Mouse (Mus musculus) heart, postnatal 0 days (tissue): Measurements from ENCODE around the gene Zfand3. TPM values are rescaled to one million over a fixed set of nuclear protein-coding genes. Genes with fewer than 3 reads are reported as not detected.

ENCODE experiments used
- ATAC-seq: fragments of 200-750 bp; cut with Nextera tagmentation; 2 replicates; pipeline ENCODE4 v1.8.0; 2017; ENCODE audit warnings: low read depth, moderate number of reproducible peaks, moderate library complexity; ENCODE audit not compliant: insufficient read depth
- DNase-seq: peaks from one replicate; pipeline ENCODE4 v3.0.0-alpha.2; 2016; ENCODE audit warnings: low spot score
- H3K27ac ChIP-seq: fragments of 300-500 bp; sonication (generic); 2 replicates; pipeline ENCODE4 v1.5.1; 2014; ENCODE audit warnings: low read depth, mild to moderate bottlenecking
- H3K27me3 ChIP-seq: fragments of 300-500 bp; sonication (generic); 2 replicates; pipeline ENCODE4 v1.6.1; 2014; ENCODE audit warnings: low read length, mixed read lengths; ENCODE audit not compliant: control insufficient read depth, insufficient read depth
- H3K36me3 ChIP-seq: fragments of 300-500 bp; sonication (generic); replicated peaks from 2 replicates; pipeline ENCODE4 v1.6.1; 2014; ENCODE audit warnings: low read length, mixed read lengths; ENCODE audit not compliant: control insufficient read depth, insufficient read depth
- H3K4me1 ChIP-seq: fragments of 300-500 bp; sonication (generic); 2 replicates; pipeline ENCODE4 v1.6.1; 2014; ENCODE audit warnings: antibody characterized with exemption; ENCODE audit not compliant: control insufficient read depth, insufficient read depth
- H3K4me2 ChIP-seq: fragments of 300-500 bp; sonication (generic); 2 replicates; pipeline ENCODE4 v1.6.1; 2014; ENCODE audit warnings: low read depth, mild to moderate bottlenecking, low read length, moderate library complexity
- H3K4me3 ChIP-seq: fragments of 300-500 bp; sonication (generic); 2 replicates; pipeline ENCODE4 v1.5.1; 2014; ENCODE audit warnings: low read depth, low read length
- H3K9ac ChIP-seq: fragments of 300-500 bp; sonication (generic); replicated peaks from 2 replicates; pipeline ENCODE4 v1.6.1; 2014; ENCODE audit warnings: low read depth, low read length, mixed read lengths
- H3K9me3 ChIP-seq: fragments of 300-500 bp; sonication (generic); replicated peaks from 2 replicates; pipeline ENCODE4 v1.6.1; 2016; ENCODE audit warnings: low read length; ENCODE audit not compliant: control insufficient read depth
- CTCF ChIP-seq: IDR thresholded peaks from 2 replicates; pipeline ENCODE4 v1.5.1; 2016; ENCODE audit warnings: antibody characterized with exemption, control low read depth, low read depth
- EP300 ChIP-seq: IDR thresholded peaks from 2 replicates; pipeline ENCODE4 v1.6.1; 2016; ENCODE audit warnings: antibody characterized with exemption, low read depth
- WGBS: fragments of 180-500 bp; shearing (Covaris S2); extraction: QIAGEN DNeasy Blood & Tissue Kit; methylation state at CpG from one replicate; pipeline ENCODE4 v1.1.7; 2014; 5-methylcytosine and 5-hydroxymethylcytosine counted together
- polyA plus RNA-seq: library from polyadenylated mRNA; unstranded; fragments of >200 nt; fragmentation: Nextera tagmentation; extraction: Ambion mirVana; gene quantifications from 2 replicates; pipeline ENCODE4 v1.2.1, GENCODE M21; 2015
- total RNA-seq: library from RNA; depleted of rRNA; stranded (reverse); fragments of >200 nt; gene quantifications from 2 replicates; pipeline ENCODE4 v1.2.3, GENCODE M21; 2014; ENCODE audit warnings: low replicate concordance

Zfand3 gene
- total and polyA plus RNA-seq, 2 experiments from 2014 or later, result 49.0 to 131 TPM

GRCm38 (mm10) chr17:29990845-29991244, 13.7 kb upstream of the Zfand3 start:
- no peak overlapping the region for H3K4me3 ChIP-seq
- DNase-seq (no peak), ATAC-seq (no peak)
- H3K9me3 ChIP-seq, result no peaks in the 10 kb centered on the region
- no peaks in the 10 kb centered on the region for H3K4me1 ChIP-seq
- no peak for TF ChIP-seq EP300
- no peak for TF ChIP-seq CTCF
- no peak overlapping the region for H3K4me2 ChIP-seq
- no peak overlapping the region for H3K27ac ChIP-seq
- WGBS, result 76% methylated on average over 2 of the region's 2 CpGs
- no peaks in the 10 kb centered on the region for H3K27me3 ChIP-seq
- H3K9ac ChIP-seq, result no peak overlapping the region
- no peaks in the 10 kb centered on the region for H3K36me3 ChIP-seq

DNA sequence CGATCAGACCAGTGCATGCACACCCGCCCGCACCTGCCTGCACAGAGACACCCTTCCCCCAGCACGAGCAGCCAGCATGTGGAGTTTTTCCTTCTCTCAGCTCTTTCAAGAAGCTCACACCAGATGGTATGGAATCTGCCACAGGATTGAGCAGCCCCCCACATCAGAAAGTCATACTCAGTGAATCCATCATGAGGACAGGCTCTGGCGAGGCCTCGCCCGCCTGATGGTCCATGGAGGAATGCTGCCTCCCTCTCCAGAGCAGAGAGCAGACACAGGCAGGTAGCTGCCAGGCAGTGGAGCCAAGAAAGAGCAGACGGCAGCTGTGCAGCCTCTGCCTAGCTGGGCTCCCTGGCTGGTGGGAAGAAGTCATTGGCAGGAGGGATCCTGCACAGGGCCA, 11.0 kb upstream of the Zfand3 start:
- 84% methylated on average over 8 of the region's 8 CpGs for WGBS
- Histone ChIP-seq H3K4me2 (no peak overlapping the region), H3K4me1 (no peaks in the 10 kb centered on the region), H3K27ac (no peak overlapping the region), H3K36me3 (no peaks in the 10 kb centered on the region), H3K9ac (no peak overlapping the region), H3K4me3 (no peak overlapping the region), H3K9me3 (no peaks in the 10 kb centered on the region), H3K27me3 (no peaks in the 10 kb centered on the region)
- no peak for ATAC-seq
- no peak for DNase-seq
- no peak for TF ChIP-seq CTCF

- Histone ChIP-seq H3K4me2 (no peak overlapping the region), H3K9ac (no peak overlapping the region), H3K27me3 (no peaks in the 10 kb centered on the region), H3K4me1 (no peaks in the 10 kb centered on the region), H3K9me3 (no peaks in the 10 kb centered on the region), H3K27ac (no peak overlapping the region), H3K36me3 (no peaks in the 10 kb centered on the region), H3K4me3 (no peak overlapping the region)
- no peak for TF ChIP-seq CTCF
- no peak for TF ChIP-seq EP300
- WGBS, result 63% methylated on average over 3 of the region's 3 CpGs
- DNase-seq, result no peak
- ATAC-seq, result no peak
Observed at GRCm38 (mm10) chr17:29994011-29994410, 10.5 kb upstream of the Zfand3 start.

GRCm38 (mm10) chr17:29994459-29994858, 10.1 kb upstream of the Zfand3 start:
- TF ChIP-seq EP300, result no peak
- no peak for TF ChIP-seq CTCF
- Histone ChIP-seq H3K9ac (no peak overlapping the region), H3K36me3 (no peaks in the 10 kb centered on the region), H3K4me1 (no peaks in the 10 kb centered on the region), H3K4me2 (no peak overlapping the region), H3K4me3 (no peak overlapping the region), H3K27ac (no peak overlapping the region), H3K27me3 (no peaks in the 10 kb centered on the region), H3K9me3 (no peaks in the 10 kb centered on the region)
- no peak for DNase-seq
- no peak for ATAC-seq
- 82% methylated on average over 4 of the region's 4 CpGs for WGBS

GRCm38 (mm10) chr17:29995986-29996385, 8.5 kb upstream of the Zfand3 start:
- WGBS, result 84% methylated on average over 5 of the region's 5 CpGs
- no peak for DNase-seq
- Histone ChIP-seq H3K36me3 (no peaks in the 10 kb centered on the region), H3K27me3 (no peaks in the 10 kb centered on the region), H3K9me3 (no peaks in the 10 kb centered on the region), H3K9ac (no peak overlapping the region), H3K4me3 (no peak overlapping the region), H3K4me2 (no peak overlapping the region), H3K4me1 (no peaks in the 10 kb centered on the region), H3K27ac (no peak overlapping the region)
- no peak for ATAC-seq
- TF ChIP-seq CTCF, result no peak
- TF ChIP-seq EP300, result no peak

DNA sequence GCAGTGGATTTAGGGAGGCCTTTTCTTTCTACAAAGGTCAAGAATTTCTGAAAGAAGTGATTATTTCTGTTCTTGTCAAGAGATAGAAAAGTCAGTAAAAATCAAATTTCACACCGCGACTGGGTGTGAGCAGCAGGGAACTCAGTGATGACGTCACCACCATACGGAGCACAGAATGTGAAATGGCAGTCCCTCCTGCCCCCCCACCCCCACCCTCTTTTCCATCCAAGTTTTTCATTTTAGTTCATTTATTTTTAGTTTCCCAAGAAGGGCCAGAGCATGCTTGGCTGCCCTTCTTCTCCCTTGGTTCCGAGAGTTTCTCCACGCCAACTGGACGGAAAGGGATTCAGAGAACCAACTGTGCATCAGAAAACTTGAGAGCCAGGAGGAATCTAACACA, 6.8 kb upstream of the Zfand3 start:
- Histone ChIP-seq H3K4me3 (no peak overlapping the region), H3K4me1 (no peaks in the 10 kb centered on the region), H3K9me3 (no peaks in the 10 kb centered on the region), H3K27me3 (no peaks in the 10 kb centered on the region), H3K36me3 (no peaks in the 10 kb centered on the region), H3K27ac (no peak overlapping the region), H3K9ac (no peak overlapping the region), H3K4me2 (no peak overlapping the region)
- WGBS, result 61% methylated on average over 7 of the region's 7 CpGs
- ATAC-seq, result no peak
- no peak for TF ChIP-seq EP300
- no peak for TF ChIP-seq CTCF
- no peak for DNase-seq
